In genomic region chr9:7110166-7110565, GRCm38 (mm10) we compare ENCODE assay signal across 22 mouse cellular contexts.
A peak's percentile ranks its signal among the peaks of the same experiment; 100 is the strongest.
DNase-seq lines count a peak whose midpoint lies in the region; ATAC-seq lines count a peak whose summit lies in the region.
"Had no signal": no experiment of that assay in that cellular context is flagged by ENCODE, and none has a peak within 500 bp of the region (broad histone marks: within the 10 kb centered on the region; RNA-seq: fewer than 3 reads in every experiment).

No protein-coding gene starts in this region.

- H3K9me3 ChIP-seq in forebrain, embryonic 11.5 days (ENCODE audit: control insufficient read depth, low read length): no peaks in the 10 kb centered on the region
- H3K9me3 ChIP-seq: embryonic facial prominence, embryonic 13.5 days; forebrain, embryonic 10.5 days; forebrain, embryonic 13.5 days; forebrain, embryonic 15.5 days had no signal

- no peak overlapping the region for H3K27ac ChIP-seq in forebrain, embryonic 11.5 days (ENCODE audit: low read depth, low read length)
- H3K27ac ChIP-seq: embryonic facial prominence, embryonic 13.5 days; forebrain, embryonic 10.5 days; forebrain, embryonic 13.5 days; forebrain, embryonic 15.5 days had no signal

- 67% methylated on average over 1 of the region's 1 CpGs for WGBS in forebrain, embryonic 11.5 days

- no peak overlapping the region for H3K9ac ChIP-seq in forebrain, embryonic 11.5 days (ENCODE audit: low read length)
- H3K9ac ChIP-seq: embryonic facial prominence, embryonic 13.5 days; forebrain, embryonic 13.5 days; forebrain, embryonic 15.5 days; forebrain, postnatal 0 days had no signal

- H3K36me3 ChIP-seq in forebrain, embryonic 11.5 days (ENCODE audit: control insufficient read depth, insufficient read depth, low read length): no peaks in the 10 kb centered on the region; the same call in 1 of the 2 replicates

- ATAC-seq in forebrain, embryonic 11.5 days (replicated peaks; ENCODE audit: low FRiP score): no peak
- no peak for ATAC-seq in inflammation-experienced regulatory T-cells, adult 6 months
- ATAC-seq in erythroblast, adult 5-6 weeks (replicated peaks; ENCODE audit: low FRiP score, poor library complexity, severe bottlenecking): no peak
- ATAC-seq: activated CD4-positive, CD25-positive, alpha-beta regulatory T cell, adult 4 months; forebrain, embryonic 13.5 days; forebrain, embryonic 15.5 days; forebrain, postnatal 0 days; Patski had no signal

- H3K4me2 ChIP-seq in forebrain, embryonic 11.5 days (ENCODE audit: low read depth, low read length, severe bottlenecking): no peak overlapping the region
- H3K4me2 ChIP-seq: embryonic facial prominence, embryonic 13.5 days; forebrain, embryonic 13.5 days; forebrain, embryonic 15.5 days had no signal

- no peak overlapping the region for H3K4me3 ChIP-seq in forebrain, embryonic 11.5 days (ENCODE audit: low read depth, low read length)
- H3K4me3 ChIP-seq: embryonic facial prominence, embryonic 13.5 days; erythroblast, embryonic 14.5 days; forebrain, embryonic 10.5 days; forebrain, embryonic 13.5 days; forebrain, embryonic 15.5 days had no signal

- H3K27me3 ChIP-seq in forebrain, embryonic 11.5 days (ENCODE audit: control insufficient read depth, insufficient read depth, low read length): no peaks in the 10 kb centered on the region
- H3K27me3 ChIP-seq: embryonic facial prominence, embryonic 13.5 days; forebrain, embryonic 13.5 days; forebrain, embryonic 15.5 days; Patski had no signal

- H3K4me1 ChIP-seq in forebrain, embryonic 11.5 days (replicated peaks; ENCODE audit: control insufficient read depth, insufficient read depth, low read length): no peaks in the 10 kb centered on the region
- H3K4me1 ChIP-seq: embryonic facial prominence, embryonic 13.5 days; forebrain, embryonic 10.5 days; forebrain, embryonic 13.5 days; forebrain, embryonic 15.5 days had no signal

- peak; percentile 13 for DNase-seq in Muller cell, postnatal 12 days (ENCODE audit: inconsistent ontology term)
- DNase-seq in adipocyte (ENCODE audit: low spot score): peak; percentile 55
- DNase-seq in fibroblast of lung, adult 2 months (ENCODE audit: low read depth): peak; percentile 71
- DNase-seq in forebrain, embryonic 11.5 days (ENCODE audit: low spot score): no peak
- DNase-seq: adrenal gland, adult 2 months; adrenal gland, postnatal 10 days; adrenal gland, postnatal 25 days; cerebellum, adult 11 months; cerebellum, adult 18-20 months; cerebellum, adult 8-10 months; cerebellum, adult 9-11 months; cerebellum, postnatal 25 days; forebrain, postnatal 0 days had no signal
